In the genomic region with DNA sequence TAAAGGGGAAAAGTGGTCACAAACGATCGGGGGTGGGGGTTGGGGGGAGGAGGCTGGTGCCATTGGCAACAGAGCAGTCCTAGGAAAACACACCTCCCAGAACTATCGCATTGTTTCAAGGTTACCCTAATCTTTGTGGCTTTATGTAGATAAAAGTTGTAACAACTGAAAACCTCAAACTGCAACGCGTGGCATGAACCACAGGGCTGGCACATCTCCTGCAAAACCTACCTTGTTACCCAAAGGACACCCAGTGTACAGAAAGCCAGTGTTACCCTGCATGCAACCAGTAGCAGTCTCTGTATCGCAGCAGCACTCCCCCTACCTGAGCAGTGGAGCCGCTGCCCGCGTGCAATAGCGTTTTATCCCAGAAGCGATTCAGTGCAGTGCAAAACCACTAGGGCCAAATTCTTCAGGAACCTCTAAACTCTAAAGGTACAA, we compare ENCODE assay signal across 8 mouse cellular contexts. TPM values are rescaled to one million over a fixed set of nuclear protein-coding genes. Genes with fewer than 3 reads are reported as not detected.
DNase-seq lines count a peak whose midpoint lies in the region; ATAC-seq and TF ChIP-seq lines count a peak whose summit lies in the region.

No protein-coding gene starts in this region.

- H3K27ac ChIP-seq in heart, embryonic 12.5 days (ENCODE audit: poor library complexity, severe bottlenecking): peak overlapping the region; percentile 92
- H3K27ac ChIP-seq in kidney, embryonic 16.5 days (ENCODE audit: low read length): peak overlapping the region; percentile 65; the same call in 1 of the 2 replicates
- H3K27ac ChIP-seq in liver, embryonic 16.5 days (ENCODE audit: low read length): peak overlapping the region; percentile 95
- H3K27ac ChIP-seq in neural tube, embryonic 12.5 days: no peak overlapping the region

- H3K9ac ChIP-seq in heart, embryonic 12.5 days: peak overlapping the region; percentile 97
- peak overlapping the region; percentile 86 for H3K9ac ChIP-seq in kidney, embryonic 16.5 days (replicated peaks; ENCODE audit: low read length)
- peak overlapping the region; percentile 100 for H3K9ac ChIP-seq in liver, embryonic 16.5 days (ENCODE audit: low read depth, low read length)
- peak overlapping the region; percentile 88 for H3K9ac ChIP-seq in neural tube, embryonic 12.5 days

- H3K9me3 ChIP-seq in heart, embryonic 12.5 days (replicated peaks): no peaks in the 10 kb centered on the region
- H3K9me3 ChIP-seq in kidney, embryonic 16.5 days (ENCODE audit: low read length): no peaks in the 10 kb centered on the region
- no peaks in the 10 kb centered on the region for H3K9me3 ChIP-seq in liver, embryonic 16.5 days (replicated peaks; ENCODE audit: control insufficient read depth, low read length)
- no peaks in the 10 kb centered on the region for H3K9me3 ChIP-seq in neural tube, embryonic 12.5 days

- peak overlapping the region; percentile 77 for H3K4me2 ChIP-seq in heart, embryonic 12.5 days
- peak overlapping the region; percentile 94 for H3K4me2 ChIP-seq in kidney, embryonic 16.5 days (replicated peaks; ENCODE audit: low read depth, low read length)
- peak overlapping the region; percentile 82 for H3K4me2 ChIP-seq in liver, embryonic 16.5 days (ENCODE audit: low read depth, low read length)
- H3K4me2 ChIP-seq in neural tube, embryonic 12.5 days (replicated peaks): peak overlapping the region; percentile 81

- peaks cover 8% of the 10 kb centered on the region for H3K4me1 ChIP-seq in heart, embryonic 12.5 days (replicated peaks)
- 0 out of 2 replicates have a peak, but pooled peaks cover 2% of the 10 kb centered on the region for H3K4me1 ChIP-seq in kidney, embryonic 16.5 days (ENCODE audit: insufficient read depth, low read length)
- H3K4me1 ChIP-seq in liver, embryonic 16.5 days (ENCODE audit: control insufficient read depth, low read depth, low read length): peaks cover 14% of the 10 kb centered on the region
- H3K4me1 ChIP-seq in neural tube, embryonic 12.5 days: no peaks in the 10 kb centered on the region

- H3K27me3 ChIP-seq in C2C12 (ENCODE audit: control insufficient read depth, insufficient read depth, insufficient read length): no peaks in the 10 kb centered on the region
- no peaks in the 10 kb centered on the region for H3K27me3 ChIP-seq in heart, embryonic 12.5 days (replicated peaks)
- H3K27me3 ChIP-seq in kidney, embryonic 16.5 days (ENCODE audit: insufficient read depth, low read length): no peaks in the 10 kb centered on the region
- no peaks in the 10 kb centered on the region for H3K27me3 ChIP-seq in liver, embryonic 16.5 days (ENCODE audit: control insufficient read depth, insufficient read depth, low read depth, low read length)
- H3K27me3 ChIP-seq in neural tube, embryonic 12.5 days (replicated peaks): no peaks in the 10 kb centered on the region

- H3ac ChIP-seq in C2C12 (ENCODE audit: control insufficient read depth, insufficient read length, low read depth): peak overlapping the region; percentile 34

- peak overlapping the region; percentile 69 for H3K4me3 ChIP-seq in C2C12 (ENCODE audit: insufficient read depth, poor library complexity, severe bottlenecking)
- H3K4me3 ChIP-seq in heart, embryonic 12.5 days: peak overlapping the region; percentile 91
- peak overlapping the region; percentile 93 for H3K4me3 ChIP-seq in kidney, embryonic 16.5 days (ENCODE audit: low read length)
- peak overlapping the region; percentile 98 for H3K4me3 ChIP-seq in liver, embryonic 16.5 days (ENCODE audit: low read depth, low read length)
- H3K4me3 ChIP-seq in neural tube, embryonic 12.5 days: peak overlapping the region; percentile 91

- H3K79me2 ChIP-seq in C2C12 (ENCODE audit: control insufficient read depth, insufficient read depth): peaks cover 20% of the 10 kb centered on the region

- peak; percentile 56 for ATAC-seq in heart, embryonic 12.5 days (ENCODE audit: insufficient number of reproducible peaks, low FRiP score)
- peak; percentile 43 for ATAC-seq in kidney, embryonic 16.5 days (ENCODE audit: low FRiP score, low TSS enrichment)
- peak; percentile 19 for ATAC-seq in liver, embryonic 16.5 days (ENCODE audit: low read depth)
- ATAC-seq in neural tube, embryonic 12.5 days (ENCODE audit: low FRiP score, low read depth): 0 out of 2 replicates have a peak, but pooled peaks have one; percentile 7

- 2% methylated on average over 11 of the region's 11 CpGs for WGBS in heart, embryonic 12.5 days
- WGBS in kidney, embryonic 16.5 days: 2% methylated on average over 11 of the region's 11 CpGs
- under 1% methylated on average over 11 of the region's 11 CpGs for WGBS in liver, embryonic 16.5 days (ENCODE audit: insufficient replicate concordance)
- WGBS in neural tube, embryonic 12.5 days: 7% methylated on average over 11 of the region's 11 CpGs

- DNase-seq in adrenal gland, adult 18-20 months (ENCODE audit: low spot score in 2 of 2): peak; percentile 39 to 49
- DNase-seq in embryo, embryonic 10.5 days (ENCODE audit: low spot score): peak; percentile 73
- DNase-seq in testis, postnatal 14 days (ENCODE audit: low spot score): peak; percentile 69

- peak; percentile 11 for TF ChIP-seq CTCF in C2C12 (IDR thresholded peaks at IDR 0.05; ENCODE audit: control insufficient read depth, insufficient read depth, insufficient read length)

- peaks cover 5% of the 10 kb centered on the region for H3K79me3 ChIP-seq in C2C12 (ENCODE audit: low read depth)

- H3K36me3 ChIP-seq in C2C12 (ENCODE audit: control insufficient read depth, insufficient read depth): no peaks in the 10 kb centered on the region
- peaks cover 8% of the 10 kb centered on the region for H3K36me3 ChIP-seq in heart, embryonic 12.5 days
- H3K36me3 ChIP-seq in kidney, embryonic 16.5 days (ENCODE audit: insufficient read depth, low read length): no peaks in the 10 kb centered on the region
- no peaks in the 10 kb centered on the region for H3K36me3 ChIP-seq in liver, embryonic 16.5 days (ENCODE audit: control insufficient read depth, insufficient read depth)
- no peaks in the 10 kb centered on the region; the same call in 1 of the 2 replicates for H3K36me3 ChIP-seq in neural tube, embryonic 12.5 days

TF ChIP-seq in C2C12, 6 proteins besides CTCF, POLR2A, EP300 and RAD21:
- no peak for TF ChIP-seq MAX (IDR thresholded peaks at IDR 0.05)
- no peak for TF ChIP-seq MYOG (IDR thresholded peaks at IDR 0.05; ENCODE audit: control insufficient read depth, extremely low read depth, insufficient read length)
- TF ChIP-seq MYOD1 (IDR thresholded peaks at IDR 0.05; ENCODE audit: control insufficient read depth, insufficient read length, low read depth): no peak
- TF ChIP-seq FOSL1 (IDR thresholded peaks at IDR 0.05; ENCODE audit: insufficient read depth, low read length, poor library complexity, severe bottlenecking): no peak
- TF ChIP-seq USF1 (IDR thresholded peaks at IDR 0.05; ENCODE audit: low read depth): no peak
- TF ChIP-seq CEBPB (IDR thresholded peaks at IDR 0.05; ENCODE audit: low read depth): no peak

RNA-seq across cellular contexts. Expression of a gene that starts 1.1 kb away (rescaled TPM):
- polyA plus RNA-seq in C2C12 (2012; fragmentation: generic; extraction: Trizol): 10.1 TPM
- 100 to 1,000 TPM in 1 of 2 experiments, 10 to 100 TPM in 1; 51.9 to 156 TPM for total RNA-seq in adrenal gland, adult 18-20 months (2021)
- 51.5 and 51.7 TPM in 2 replicates for polyA plus RNA-seq in heart, embryonic 12.5 days (2016; fragmentation: Nextera tagmentation; extraction: Ambion mirVana)
- 22.4 and 23.9 TPM in 2 replicates for polyA plus RNA-seq in kidney, embryonic 16.5 days (2015; fragmentation: Nextera tagmentation; extraction: Ambion mirVana)
- 60.3 and 61.8 TPM in 2 replicates for polyA plus RNA-seq in liver, embryonic 16.5 days (2015; fragmentation: Nextera tagmentation; extraction: Ambion mirVana)
- 41.0 and 42.6 TPM in 2 replicates for polyA plus RNA-seq in neural tube, embryonic 12.5 days (2016; fragmentation: Nextera tagmentation; extraction: Ambion mirVana)
